Mouse (Mus musculus): ENCODE measurements around the gene Taf6. TPM values are rescaled to one million over a fixed set of nuclear protein-coding genes. Genes with fewer than 3 reads are reported as not detected.

Taf6 gene
- polyA plus RNA-seq, 1 experiment from 2014 or later: 39.1 TPM

- no peak overlapping the region for H3K4me3 ChIP-seq (replicated peaks)
- H3K4me1 ChIP-seq (replicated peaks): no peaks in the 10 kb centered on the region
- peaks cover 7% of the 10 kb centered on the region; the same call in 1 of the 2 replicates for H3K9me3 ChIP-seq (replicated peaks)
- no peaks in the 10 kb centered on the region for H3K36me3 ChIP-seq
- DNase-seq (no peak), ATAC-seq (ENCODE audit: low read depth) (no peak)
- 66% methylated on average over 4 of the region's 4 CpGs for WGBS (ENCODE audit: insufficient replicate concordance)
- no peak overlapping the region for H3K27ac ChIP-seq
- no peaks in the 10 kb centered on the region for H3K27me3 ChIP-seq
- no peak overlapping the region for H3K4me2 ChIP-seq
- H3K9ac ChIP-seq: no peak overlapping the region
Measured at GRCm38 (mm10) chr5:138207873-138208272, 20.6 kb upstream of the Taf6 start.

GRCm38 (mm10) chr5:138207253-138207652, 20.0 kb upstream of the Taf6 start:
- Histone ChIP-seq H3K4me3 (replicated peaks) (no peak overlapping the region), H3K27ac (no peak overlapping the region), H3K36me3 (no peaks in the 10 kb centered on the region), H3K4me1 (replicated peaks) (no peaks in the 10 kb centered on the region), H3K9ac (no peak overlapping the region), H3K27me3 (no peaks in the 10 kb centered on the region), H3K4me2 (no peak overlapping the region), H3K9me3 (replicated peaks) (peaks cover 7% of the 10 kb centered on the region; the same call in 1 of the 2 replicates)
- 62% methylated on average over 1 of the region's 1 CpGs for WGBS (ENCODE audit: insufficient replicate concordance)
- DNase-seq (no peak), ATAC-seq (ENCODE audit: low read depth) (no peak)

- WGBS (ENCODE audit: insufficient replicate concordance): 71% methylated on average over 3 of the region's 3 CpGs
- no peak for ATAC-seq (ENCODE audit: low read depth)
- Histone ChIP-seq H3K4me3 (replicated peaks) (no peak overlapping the region), H3K4me1 (replicated peaks) (no peaks in the 10 kb centered on the region), H3K36me3 (no peaks in the 10 kb centered on the region), H3K27ac (no peak overlapping the region), H3K4me2 (no peak overlapping the region), H3K9me3 (replicated peaks) (peaks cover 7% of the 10 kb centered on the region; the same call in 1 of the 2 replicates), H3K9ac (no peak overlapping the region), H3K27me3 (no peaks in the 10 kb centered on the region)
- DNase-seq: no peak
Measured at GRCm38 (mm10) chr5:138202086-138202485, 14.8 kb upstream of the Taf6 start.

- DNase-seq (no peak), ATAC-seq (ENCODE audit: low read depth) (no peak)
- Histone ChIP-seq H3K36me3 (no peaks in the 10 kb centered on the region), H3K4me1 (replicated peaks) (peaks cover 11% of the 10 kb centered on the region), H3K4me2 (no peak overlapping the region), H3K9ac (no peak overlapping the region), H3K4me3 (replicated peaks) (no peak overlapping the region), H3K27ac (no peak overlapping the region), H3K27me3 (no peaks in the 10 kb centered on the region), H3K9me3 (replicated peaks) (peaks cover 3% of the 10 kb centered on the region; the same call in 1 of the 2 replicates)
- 14% methylated on average over 1 of the region's 1 CpGs for WGBS (ENCODE audit: insufficient replicate concordance)
Measured at GRCm38 (mm10) chr5:138199576-138199975, 12.3 kb upstream of the Taf6 start.

GRCm38 (mm10) chr5:138195463-138195862, 8.2 kb upstream of the Taf6 start:
- Histone ChIP-seq H3K9me3 (replicated peaks) (no peaks in the 10 kb centered on the region), H3K4me3 (replicated peaks) (peak overlapping the region; percentile 76; the same call in 1 of the 2 replicates), H3K27me3 (no peaks in the 10 kb centered on the region), H3K9ac (0 out of 2 replicates have a peak overlapping the region, but pooled peaks have one; percentile 87), H3K4me2 (peak overlapping the region; percentile 98), H3K4me1 (replicated peaks) (peaks cover 20% of the 10 kb centered on the region), H3K27ac (no peak overlapping the region), H3K36me3 (peaks cover 18% of the 10 kb centered on the region)
- ATAC-seq (ENCODE audit: low read depth) (no peak), DNase-seq (no peak)
- 66% methylated on average over 7 of the region's 7 CpGs for WGBS (ENCODE audit: insufficient replicate concordance)

- Histone ChIP-seq H3K4me1 (replicated peaks) (peaks cover 20% of the 10 kb centered on the region), H3K9me3 (replicated peaks) (no peaks in the 10 kb centered on the region), H3K4me2 (peak overlapping the region; percentile 98), H3K27ac (peak overlapping the region; percentile 77), H3K9ac (peak overlapping the region; percentile 87), H3K4me3 (replicated peaks) (peak overlapping the region; percentile 76), H3K27me3 (no peaks in the 10 kb centered on the region), H3K36me3 (peaks cover 20% of the 10 kb centered on the region)
- DNase-seq (no peak), ATAC-seq (ENCODE audit: low read depth) (peak; percentile 56)
- 2% methylated on average over 29 of the region's 29 CpGs for WGBS (ENCODE audit: insufficient replicate concordance)
Measured at GRCm38 (mm10) chr5:138194755-138195345, 7.6 kb upstream of the Taf6 start.

GRCm38 (mm10) chr5:138193771-138194727, 6.8 kb upstream of the Taf6 start, which contains the start of gene Mblac1:
TSS of gene Mblac1 (plus strand) at chr5:138194314.
- no peaks in the 10 kb centered on the region for H3K9me3 ChIP-seq (replicated peaks)
- peak within 1 kb of the TSS; percentile 98 for H3K4me2 ChIP-seq
- WGBS (ENCODE audit: insufficient replicate concordance): 6% methylated on average over 54 of the region's 54 CpGs
- H3K27ac ChIP-seq: peak within 1 kb of the TSS; percentile 77
- peak within 1 kb of the TSS; percentile 87 for H3K9ac ChIP-seq
- peaks cover 20% of the 10 kb centered on the region for H3K4me1 ChIP-seq (replicated peaks)
- H3K36me3 ChIP-seq: peaks cover 20% of the 10 kb centered on the region
- H3K27me3 ChIP-seq: no peaks in the 10 kb centered on the region
- ATAC-seq (ENCODE audit: low read depth) (peak; percentile 85), DNase-seq (peak; percentile 80)
- H3K4me3 ChIP-seq (replicated peaks): peak within 1 kb of the TSS; percentile 76

- DNase-seq (peak; percentile 67), ATAC-seq (ENCODE audit: low read depth) (peak; percentile 79)
- no peaks in the 10 kb centered on the region for H3K27me3 ChIP-seq
- peaks cover 36% of the 10 kb centered on the region for H3K4me1 ChIP-seq (replicated peaks)
- peak overlapping the region; percentile 84 for H3K27ac ChIP-seq
- peak overlapping the region; percentile 84 for H3K9ac ChIP-seq
- WGBS (ENCODE audit: insufficient replicate concordance): under 1% methylated on average over 10 of the region's 10 CpGs
- peak overlapping the region; percentile 84 for H3K4me2 ChIP-seq
- H3K4me3 ChIP-seq (replicated peaks): peak overlapping the region; percentile 81
- H3K36me3 ChIP-seq: peaks cover 36% of the 10 kb centered on the region
- no peaks in the 10 kb centered on the region for H3K9me3 ChIP-seq (replicated peaks)
Measured at GRCm38 (mm10) chr5:138187661-138188306, 533 bp upstream of the Taf6 start.

GRCm38 (mm10) chr5:138173217-138173616, 14.0 kb downstream of the Taf6 start:
- WGBS (ENCODE audit: insufficient replicate concordance): 64% methylated on average over 3 of the region's 3 CpGs

GRCm38 (mm10) chr5:138171695-138172491, 15.4 kb downstream of the Taf6 start, which contains the start of the genes Ap4m1 and Mcm7:
TSS of gene Ap4m1 (plus strand) at chr5:138172002.
TSS of gene Mcm7 (minus strand) at chr5:138172422.
- Histone ChIP-seq H3K9ac (peak within 1 kb of the TSS; percentile 95), H3K4me3 (replicated peaks) (peak within 1 kb of the TSS; percentile 92), H3K4me1 (replicated peaks) (peaks cover 53% of the 10 kb centered on the region), H3K27me3 (no peaks in the 10 kb centered on the region), H3K27ac (peak within 1 kb of the TSS; percentile 99), H3K36me3 (peaks cover 62% of the 10 kb centered on the region), H3K9me3 (replicated peaks) (no peaks in the 10 kb centered on the region), H3K4me2 (peak within 1 kb of the TSS; percentile 93)
- WGBS (ENCODE audit: insufficient replicate concordance): under 1% methylated on average over 54 of the region's 54 CpGs
- peak; percentile 84 for ATAC-seq (ENCODE audit: low read depth)
- peak; percentile 95 for DNase-seq

More at GRCm38 (mm10) chr5:138173217-138173616, 14.0 kb downstream of the Taf6 start:
- peaks cover 43% of the 10 kb centered on the region for H3K4me1 ChIP-seq (replicated peaks)
- H3K27me3 ChIP-seq: no peaks in the 10 kb centered on the region
- peak overlapping the region; percentile 93 for H3K4me2 ChIP-seq
- peak overlapping the region; percentile 99; the same call in 1 of the 2 replicates for H3K27ac ChIP-seq
- peak overlapping the region; percentile 92 for H3K4me3 ChIP-seq (replicated peaks)
- peaks cover 62% of the 10 kb centered on the region for H3K36me3 ChIP-seq
- H3K9ac ChIP-seq: peak overlapping the region; percentile 95
- DNase-seq (no peak), ATAC-seq (ENCODE audit: low read depth) (no peak)
- H3K9me3 ChIP-seq (replicated peaks): no peaks in the 10 kb centered on the region
